Mouse (Mus musculus): ENCODE measurements around the gene Faap100. TPM values are rescaled to one million over a fixed set of nuclear protein-coding genes. Genes with fewer than 3 reads are reported as not detected.

The Faap100 gene
- polyA plus RNA-seq, 1 experiment from 2014 or later = 22.8 TPM

DNA sequence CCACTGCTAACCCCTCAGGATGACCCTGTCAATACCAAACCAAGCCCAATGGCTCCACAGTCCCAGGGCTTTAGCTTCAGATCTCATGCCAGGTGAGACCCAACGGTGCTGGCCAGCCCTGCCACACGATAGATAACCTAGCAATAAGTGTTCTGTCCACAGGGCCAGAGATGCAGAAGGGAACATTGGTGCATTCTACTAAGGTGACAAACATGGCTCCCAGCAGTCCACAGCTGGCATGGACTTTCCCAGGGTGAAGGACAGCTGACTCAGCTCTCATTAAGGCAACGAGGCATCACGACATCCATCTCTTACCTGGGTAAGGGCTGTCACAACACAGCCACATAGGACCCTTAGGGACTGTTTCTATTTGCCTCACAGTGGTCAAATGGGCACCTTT is 2.6 kb upstream of the Faap100 start:
- H3K27ac ChIP-seq (ENCODE audit: low read depth, low read length) = no peak overlapping the region
- ATAC-seq (replicated peaks; ENCODE audit: low FRiP score) (no peak), DNase-seq (ENCODE audit: low spot score) (no peak)
- H3K27me3 ChIP-seq (replicated peaks; ENCODE audit: control insufficient read depth, insufficient read depth, low read length) = no peaks in the 10 kb centered on the region
- no peak overlapping the region for H3K4me3 ChIP-seq (ENCODE audit: low read depth, low read length)
- H3K9ac ChIP-seq (ENCODE audit: low read depth, low read length) = no peak overlapping the region
- no peaks in the 10 kb centered on the region for H3K9me3 ChIP-seq (ENCODE audit: control insufficient read depth, low read length)
- peaks cover 32% of the 10 kb centered on the region for H3K36me3 ChIP-seq (ENCODE audit: control insufficient read depth, insufficient read depth, low read length)
- no peak overlapping the region for H3K4me2 ChIP-seq
- 87% methylated on average over 4 of the region's 4 CpGs for WGBS
- peaks cover 13% of the 10 kb centered on the region for H3K4me1 ChIP-seq (replicated peaks; ENCODE audit: control insufficient read depth, insufficient read depth, low read length)

DNA sequence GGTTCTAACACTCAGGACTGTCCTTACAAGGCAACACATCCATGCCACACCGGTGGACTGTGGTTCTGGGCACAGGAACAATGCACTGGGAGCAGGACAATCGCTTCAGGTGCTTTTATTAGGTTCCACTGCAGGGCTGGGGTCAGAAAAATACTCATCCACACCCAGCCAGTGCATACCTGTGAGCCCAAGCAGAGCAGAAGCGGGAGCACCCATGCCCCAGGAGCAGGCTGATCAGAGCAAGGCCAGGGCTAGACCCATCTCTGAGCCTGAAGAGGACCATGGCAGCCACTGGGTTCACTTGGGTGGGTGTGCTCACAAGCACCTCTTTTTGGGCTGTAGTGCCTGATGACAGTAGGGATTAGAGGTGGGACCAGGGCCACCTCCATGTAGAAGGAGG is 1.7 kb upstream of the Faap100 start:
- H3K27me3 ChIP-seq (replicated peaks; ENCODE audit: control insufficient read depth, insufficient read depth, low read length) = no peaks in the 10 kb centered on the region
- peaks cover 35% of the 10 kb centered on the region for H3K36me3 ChIP-seq (ENCODE audit: control insufficient read depth, insufficient read depth, low read length)
- H3K9me3 ChIP-seq (ENCODE audit: control insufficient read depth, low read length) = no peaks in the 10 kb centered on the region
- peaks cover 13% of the 10 kb centered on the region for H3K4me1 ChIP-seq (replicated peaks; ENCODE audit: control insufficient read depth, insufficient read depth, low read length)
- H3K4me3 ChIP-seq (ENCODE audit: low read depth, low read length) = no peak overlapping the region
- DNase-seq (ENCODE audit: low spot score) (no peak), ATAC-seq (replicated peaks; ENCODE audit: low FRiP score) (no peak)
- H3K9ac ChIP-seq (ENCODE audit: low read depth, low read length) = no peak overlapping the region
- H3K4me2 ChIP-seq = no peak overlapping the region
- no peak overlapping the region for H3K27ac ChIP-seq (ENCODE audit: low read depth, low read length)
- WGBS = 91% methylated on average over 3 of the region's 3 CpGs

DNA sequence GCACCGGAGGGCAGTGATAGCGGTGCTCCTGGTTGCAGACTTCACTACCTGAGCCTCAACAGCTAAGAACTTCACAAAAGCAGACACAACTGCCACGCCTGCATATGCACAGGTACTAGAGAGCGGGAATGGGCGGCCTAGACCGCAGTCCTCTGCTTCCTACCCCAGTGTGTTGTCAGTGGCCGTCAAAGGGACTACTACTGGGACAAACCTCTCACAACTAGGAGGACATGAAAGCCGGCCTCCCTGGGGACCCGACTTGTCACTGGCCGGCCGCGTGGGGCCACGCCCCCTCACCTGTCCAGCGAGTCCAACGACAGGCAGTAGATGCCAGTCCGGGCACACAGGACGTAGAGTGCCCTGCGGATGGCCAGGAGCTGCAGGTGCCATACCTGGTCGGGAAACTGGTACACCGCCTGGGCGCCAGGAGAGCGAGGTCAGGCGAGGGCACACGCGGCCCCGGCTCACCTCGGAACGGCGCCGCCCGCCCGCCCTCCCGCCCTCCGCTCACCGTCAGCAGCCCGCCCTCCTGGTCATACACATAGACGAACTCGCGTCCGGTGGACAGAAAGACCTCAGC is 443 bp downstream of the Faap100 start:
- Histone ChIP-seq H3K27ac (ENCODE audit: low read depth, low read length) (peak overlapping the region; percentile 30; the same call in 1 of the 2 replicates), H3K9ac (ENCODE audit: low read depth, low read length) (peak overlapping the region; percentile 75), H3K27me3 (replicated peaks; ENCODE audit: control insufficient read depth, insufficient read depth, low read length) (no peaks in the 10 kb centered on the region), H3K4me2 (peak overlapping the region; percentile 98), H3K9me3 (ENCODE audit: control insufficient read depth, low read length) (no peaks in the 10 kb centered on the region), H3K36me3 (ENCODE audit: control insufficient read depth, insufficient read depth, low read length) (peaks cover 37% of the 10 kb centered on the region), H3K4me1 (replicated peaks; ENCODE audit: control insufficient read depth, insufficient read depth, low read length) (peaks cover 13% of the 10 kb centered on the region), H3K4me3 (ENCODE audit: low read depth, low read length) (peak overlapping the region; percentile 76)
- DNase-seq (ENCODE audit: low spot score) (peak; percentile 64), ATAC-seq (replicated peaks; ENCODE audit: low FRiP score) (peak; percentile 50)
- WGBS = 2% methylated on average over 40 of the region's 40 CpGs

DNA sequence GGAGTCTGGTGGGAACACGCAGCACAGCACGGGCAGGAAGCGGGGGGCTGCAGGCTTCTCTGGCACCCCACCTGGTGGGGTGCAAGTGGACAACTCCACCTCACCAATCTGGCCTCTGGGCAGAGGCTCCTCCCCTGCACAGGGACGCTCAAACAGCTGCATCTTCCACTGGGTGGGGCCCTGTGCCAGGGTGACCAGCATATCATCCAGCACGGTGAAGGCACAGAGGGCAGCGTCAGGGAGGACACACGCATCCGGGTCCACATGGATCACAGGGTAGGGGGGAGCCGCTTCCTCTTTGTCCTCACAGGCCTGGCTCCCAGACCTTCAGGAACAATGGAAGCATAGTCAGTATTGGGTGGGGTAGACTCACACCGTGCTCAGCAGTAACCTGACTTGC is 1.2 kb downstream of the Faap100 start:
- Histone ChIP-seq H3K36me3 (ENCODE audit: control insufficient read depth, insufficient read depth, low read length) (peaks cover 35% of the 10 kb centered on the region), H3K4me3 (ENCODE audit: low read depth, low read length) (peak overlapping the region; percentile 76), H3K9ac (ENCODE audit: low read depth, low read length) (peak overlapping the region; percentile 23; the same call in 1 of the 2 replicates), H3K27me3 (replicated peaks; ENCODE audit: control insufficient read depth, insufficient read depth, low read length) (no peaks in the 10 kb centered on the region), H3K27ac (ENCODE audit: low read depth, low read length) (no peak overlapping the region), H3K4me2 (peak overlapping the region; percentile 98), H3K4me1 (replicated peaks; ENCODE audit: control insufficient read depth, insufficient read depth, low read length) (peaks cover 13% of the 10 kb centered on the region), H3K9me3 (ENCODE audit: control insufficient read depth, low read length) (no peaks in the 10 kb centered on the region)
- 77% methylated on average over 10 of the region's 10 CpGs for WGBS
- no peak for ATAC-seq (replicated peaks; ENCODE audit: low FRiP score)
- DNase-seq (ENCODE audit: low spot score) = peak; percentile 29

DNA sequence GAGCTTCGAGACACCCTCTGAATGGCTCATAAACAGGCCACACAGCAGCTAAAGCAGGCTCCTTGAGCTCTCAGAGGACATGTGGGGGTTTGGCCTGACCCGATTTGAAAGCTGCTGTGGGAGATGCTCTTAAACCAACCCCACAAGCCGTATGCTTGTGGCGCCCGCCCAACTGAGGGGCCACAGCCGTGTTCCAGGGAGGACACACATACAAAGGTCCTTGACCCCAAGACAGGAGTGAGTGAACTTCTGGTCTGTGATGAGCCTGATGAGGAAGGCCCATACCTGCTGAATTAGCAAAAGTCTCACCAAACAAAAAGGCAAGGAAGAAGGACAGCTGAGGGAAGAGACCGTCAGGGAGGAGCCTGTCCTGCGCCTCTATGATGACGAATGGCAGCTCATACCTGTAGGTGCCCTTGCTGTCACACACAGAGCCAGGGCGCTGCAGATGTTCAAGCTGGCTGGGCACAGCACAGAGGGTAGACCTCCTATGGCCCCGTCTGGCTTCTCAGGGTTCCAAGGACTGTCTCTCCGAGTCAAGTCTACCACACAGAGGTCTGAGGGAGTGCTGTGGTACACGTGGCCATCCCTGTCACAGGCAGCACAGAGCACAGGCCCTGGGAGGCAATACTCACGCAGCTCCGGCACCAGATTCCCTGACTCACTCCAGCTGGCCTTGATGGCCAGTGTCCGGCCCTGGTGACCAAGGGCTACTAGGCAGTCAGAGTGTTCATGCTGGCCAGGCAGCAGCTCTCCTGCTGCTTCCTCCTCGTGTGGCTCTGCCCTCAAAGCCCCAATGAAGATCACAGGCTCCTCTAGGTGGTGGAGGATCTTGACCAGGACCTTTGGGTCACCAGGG is 2.0 kb downstream of the Faap100 start:
- H3K27ac ChIP-seq (ENCODE audit: low read depth, low read length) = no peak overlapping the region
- H3K36me3 ChIP-seq (ENCODE audit: control insufficient read depth, insufficient read depth, low read length) = peaks cover 29% of the 10 kb centered on the region
- ATAC-seq (replicated peaks; ENCODE audit: low FRiP score) = no peak
- H3K4me1 ChIP-seq (replicated peaks; ENCODE audit: control insufficient read depth, insufficient read depth, low read length) = peaks cover 13% of the 10 kb centered on the region
- no peak overlapping the region for H3K4me2 ChIP-seq
- DNase-seq (ENCODE audit: low spot score) = peak; percentile 31
- no peak overlapping the region; the same call in 1 of the 2 replicates for H3K4me3 ChIP-seq (ENCODE audit: low read depth, low read length)
- 86% methylated on average over 17 of the region's 17 CpGs for WGBS
- no peaks in the 10 kb centered on the region for H3K27me3 ChIP-seq (replicated peaks; ENCODE audit: control insufficient read depth, insufficient read depth, low read length)
- no peak overlapping the region for H3K9ac ChIP-seq (ENCODE audit: low read depth, low read length)
- H3K9me3 ChIP-seq (ENCODE audit: control insufficient read depth, low read length) = no peaks in the 10 kb centered on the region

DNA sequence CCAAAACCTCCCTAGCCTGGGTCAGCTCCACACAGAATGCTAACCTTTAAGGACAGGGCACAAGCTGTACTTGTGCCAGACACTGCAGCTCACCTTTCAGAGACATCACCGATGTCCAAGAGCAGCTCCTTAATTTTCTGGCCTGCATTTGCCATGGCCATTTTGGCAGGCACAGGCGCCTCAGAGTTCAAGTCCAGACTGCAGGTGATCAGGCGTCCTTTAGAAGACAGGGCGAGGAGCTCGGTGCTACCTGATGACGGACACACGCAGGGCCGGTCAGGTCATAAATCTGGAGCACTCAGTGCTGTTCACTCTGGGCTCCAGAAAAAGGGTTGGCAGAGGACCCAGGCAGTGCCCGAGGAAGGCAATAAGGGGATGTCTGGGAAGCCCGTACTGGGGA is 3.2 kb downstream of the Faap100 start:
- Histone ChIP-seq H3K9ac (ENCODE audit: low read depth, low read length) (no peak overlapping the region), H3K27ac (ENCODE audit: low read depth, low read length) (no peak overlapping the region), H3K36me3 (ENCODE audit: control insufficient read depth, insufficient read depth, low read length) (peaks cover 28% of the 10 kb centered on the region), H3K4me1 (replicated peaks; ENCODE audit: control insufficient read depth, insufficient read depth, low read length) (peaks cover 16% of the 10 kb centered on the region), H3K4me2 (no peak overlapping the region), H3K9me3 (ENCODE audit: control insufficient read depth, low read length) (no peaks in the 10 kb centered on the region), H3K27me3 (replicated peaks; ENCODE audit: control insufficient read depth, insufficient read depth, low read length) (no peaks in the 10 kb centered on the region), H3K4me3 (ENCODE audit: low read depth, low read length) (no peak overlapping the region)
- no peak for ATAC-seq (replicated peaks; ENCODE audit: low FRiP score)
- WGBS = 91% methylated on average over 10 of the region's 10 CpGs
- no peak for DNase-seq (ENCODE audit: low spot score)

DNA sequence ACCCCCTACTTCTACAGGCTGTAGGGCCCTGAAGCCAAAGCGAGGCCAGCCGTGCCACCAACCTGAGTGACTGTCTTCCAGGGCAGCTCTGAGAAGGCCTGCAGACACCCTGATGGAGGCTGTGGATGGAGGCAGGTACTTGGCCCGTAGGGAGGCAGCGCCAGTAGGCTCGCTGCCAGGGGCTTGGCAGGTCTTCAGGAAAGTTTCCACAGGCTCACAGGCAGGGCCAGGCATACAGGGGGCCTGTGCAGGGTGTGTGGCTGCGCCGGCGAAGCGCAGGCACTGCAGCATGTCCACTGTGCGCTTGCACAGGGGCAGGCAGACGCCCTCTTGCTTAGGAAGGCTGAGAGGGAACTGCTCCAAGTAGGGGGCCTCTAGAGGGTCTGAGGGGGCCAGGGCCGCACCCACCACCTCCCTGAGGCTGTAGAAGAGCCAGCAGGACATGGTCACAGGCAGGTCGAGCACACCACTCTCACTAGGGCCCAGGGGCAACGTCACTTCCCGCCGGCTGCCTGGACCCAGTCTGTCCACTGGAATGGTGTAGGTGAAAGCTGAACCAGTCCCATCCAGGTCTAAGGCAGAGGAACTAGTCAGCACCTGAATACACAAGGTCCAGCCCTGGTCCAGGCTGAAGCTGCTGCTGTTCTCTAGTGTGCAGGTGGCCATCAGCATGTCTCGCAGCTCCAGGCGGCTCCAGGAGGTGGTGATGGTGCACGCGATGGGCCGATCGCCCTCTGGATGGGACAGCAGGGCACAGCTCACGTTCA is 4.6 kb downstream of the Faap100 start:
- H3K4me3 ChIP-seq (ENCODE audit: low read depth, low read length) = no peak overlapping the region
- H3K9me3 ChIP-seq (ENCODE audit: control insufficient read depth, low read length) = no peaks in the 10 kb centered on the region
- H3K4me1 ChIP-seq (replicated peaks; ENCODE audit: control insufficient read depth, insufficient read depth, low read length) = peaks cover 14% of the 10 kb centered on the region
- 93% methylated on average over 23 of the region's 23 CpGs for WGBS
- H3K36me3 ChIP-seq (ENCODE audit: control insufficient read depth, insufficient read depth, low read length) = peaks cover 33% of the 10 kb centered on the region
- peak; percentile 28 for DNase-seq (ENCODE audit: low spot score)
- ATAC-seq (replicated peaks; ENCODE audit: low FRiP score) = no peak
- no peak overlapping the region for H3K27ac ChIP-seq (ENCODE audit: low read depth, low read length)
- no peaks in the 10 kb centered on the region for H3K27me3 ChIP-seq (replicated peaks; ENCODE audit: control insufficient read depth, insufficient read depth, low read length)
- H3K4me2 ChIP-seq = no peak overlapping the region
- no peak overlapping the region for H3K9ac ChIP-seq (ENCODE audit: low read depth, low read length)

DNA sequence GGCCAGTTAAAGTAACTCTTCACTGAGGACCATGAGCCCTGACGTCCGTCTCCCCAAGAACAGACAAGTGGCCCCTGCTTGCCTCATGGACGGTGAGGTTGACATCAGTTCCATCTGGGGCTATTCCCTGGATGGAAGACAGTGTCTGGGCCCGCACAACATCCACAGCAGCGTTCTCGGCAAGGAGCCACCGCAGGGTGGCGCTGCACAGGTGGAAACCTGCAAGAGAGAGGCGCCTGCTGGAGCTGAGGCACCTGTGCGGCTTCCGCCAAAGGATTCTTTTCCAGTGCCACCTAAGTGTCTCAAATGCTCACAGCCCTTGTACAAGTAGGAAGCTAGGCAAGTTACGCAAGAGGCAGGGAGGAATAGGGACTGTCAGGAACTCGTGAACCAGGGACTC is 5.5 kb downstream of the Faap100 start:
- no peak for DNase-seq (ENCODE audit: low spot score)
- Histone ChIP-seq H3K36me3 (ENCODE audit: control insufficient read depth, insufficient read depth, low read length) (peaks cover 33% of the 10 kb centered on the region), H3K9ac (ENCODE audit: low read depth, low read length) (no peak overlapping the region), H3K4me3 (ENCODE audit: low read depth, low read length) (no peak overlapping the region), H3K9me3 (ENCODE audit: control insufficient read depth, low read length) (no peaks in the 10 kb centered on the region), H3K4me2 (no peak overlapping the region), H3K4me1 (replicated peaks; ENCODE audit: control insufficient read depth, insufficient read depth, low read length) (peaks cover 11% of the 10 kb centered on the region), H3K27ac (ENCODE audit: low read depth, low read length) (no peak overlapping the region), H3K27me3 (replicated peaks; ENCODE audit: control insufficient read depth, insufficient read depth, low read length) (no peaks in the 10 kb centered on the region)
- 73% methylated on average over 13 of the region's 13 CpGs for WGBS
- ATAC-seq (replicated peaks; ENCODE audit: low FRiP score) = no peak

Measured in liver, embryonic 11.5 days (tissue).